Mouse (Mus musculus) stomach, embryonic 14.5 days (tissue): Measurements from ENCODE around the gene Tle3. TPM values are rescaled to one million over a fixed set of nuclear protein-coding genes. Genes with fewer than 3 reads are reported as not detected.

Experiments
- ATAC-seq: fragments of 200-750 bp; cut with Nextera tagmentation; 2 replicates; pipeline ENCODE4 v1.8.0; 2017; ENCODE audit warnings: low read depth, moderate TSS enrichment; ENCODE audit not compliant: insufficient number of reproducible peaks, insufficient read depth, low FRiP score
- H3K27ac ChIP-seq: fragments of 300-500 bp; sonication (generic); 2 replicates; pipeline ENCODE4 v1.5.1; 2014; ENCODE audit warnings: mild to moderate bottlenecking, low read length, moderate library complexity, mixed read lengths
- H3K27me3 ChIP-seq: fragments of 300-500 bp; sonication (generic); 2 replicates; pipeline ENCODE4 v1.6.1; 2014; ENCODE audit warnings: low read length, control low read depth, mixed read lengths; ENCODE audit not compliant: control insufficient read depth, insufficient read depth
- H3K36me3 ChIP-seq: fragments of 300-500 bp; sonication (generic); 2 replicates; pipeline ENCODE4 v1.6.1; 2014; ENCODE audit warnings: mild to moderate bottlenecking, control low read depth, low read length, moderate library complexity, mixed read lengths; ENCODE audit not compliant: control insufficient read depth, insufficient read depth
- H3K4me1 ChIP-seq: fragments of 300-500 bp; sonication (generic); 2 replicates; pipeline ENCODE4 v1.6.1; 2014; ENCODE audit warnings: low read length, control low read depth, mixed read lengths; ENCODE audit not compliant: control insufficient read depth, insufficient read depth
- H3K4me2 ChIP-seq: fragments of 300-500 bp; sonication (generic); replicated peaks from 2 replicates; pipeline ENCODE4 v1.6.1; 2014; ENCODE audit warnings: low read depth, low read length, control low read depth
- H3K4me3 ChIP-seq: fragments of 300-500 bp; sonication (generic); 2 replicates; pipeline ENCODE4 v1.5.1; 2014; ENCODE audit warnings: low read depth, low read length, control low read depth
- H3K9ac ChIP-seq: fragments of 300-500 bp; sonication (generic); replicated peaks from 2 replicates; pipeline ENCODE4 v1.6.1; 2014; ENCODE audit warnings: low read depth, mild to moderate bottlenecking, control low read depth, low read length, moderate library complexity, mixed read lengths
- H3K9me3 ChIP-seq: fragments of 300-500 bp; sonication (generic); 2 replicates; pipeline ENCODE4 v1.6.1; 2016; ENCODE audit warnings: low read depth, low read length, control low read depth; ENCODE audit not compliant: control insufficient read depth
- WGBS: fragments of 180-500 bp; shearing (Covaris S2); extraction: QIAGEN DNeasy Blood & Tissue Kit; methylation state at CpG from one replicate; pipeline ENCODE4 v1.1.7; 2014; 5-methylcytosine and 5-hydroxymethylcytosine counted together
- polyA plus RNA-seq: library from polyadenylated mRNA; unstranded; fragments of >200 nt; fragmentation: Nextera tagmentation; extraction: Ambion mirVana; gene quantifications from 2 replicates; pipeline ENCODE4 v1.2.1, GENCODE M21; 2014

Tle3 gene
- polyA plus RNA-seq, 1 experiment from 2014 or later: 31.9 TPM

GRCm38 (mm10) chr9:61344684-61345083 lies 27.5 kb upstream of the Tle3 start:
- Histone ChIP-seq H3K4me3 (no peak overlapping the region), H3K27me3 (0 out of 2 replicates have a peak, but pooled peaks cover 4% of the 10 kb centered on the region), H3K9me3 (no peaks in the 10 kb centered on the region), H3K36me3 (no peaks in the 10 kb centered on the region), H3K4me2 (no peak overlapping the region), H3K9ac (no peak overlapping the region), H3K27ac (no peak overlapping the region), H3K4me1 (peaks cover 3% of the 10 kb centered on the region; the same call in 1 of the 2 replicates)
- no peak for ATAC-seq
- WGBS: 66% methylated on average over 6 of the region's 6 CpGs

- H3K4me2 ChIP-seq: no peak overlapping the region
- H3K27ac ChIP-seq: no peak overlapping the region
- no peak for ATAC-seq
- H3K4me3 ChIP-seq: no peak overlapping the region
- H3K36me3 ChIP-seq: no peaks in the 10 kb centered on the region
- peaks cover 3% of the 10 kb centered on the region; the same call in 1 of the 2 replicates for H3K4me1 ChIP-seq
- H3K9me3 ChIP-seq: no peaks in the 10 kb centered on the region
- 0 out of 2 replicates have a peak, but pooled peaks cover under 1% of the 10 kb centered on the region for H3K27me3 ChIP-seq
- 22% methylated on average over 7 of the region's 7 CpGs for WGBS
- no peak overlapping the region for H3K9ac ChIP-seq
These were observed 25.2 kb upstream of the Tle3 start for GRCm38 (mm10) chr9:61347011-61347410.

- Histone ChIP-seq H3K27me3 (no peaks in the 10 kb centered on the region), H3K4me2 (no peak overlapping the region), H3K36me3 (no peaks in the 10 kb centered on the region), H3K4me3 (no peak overlapping the region), H3K9ac (no peak overlapping the region), H3K4me1 (peaks cover 3% of the 10 kb centered on the region; the same call in 1 of the 2 replicates), H3K27ac (no peak overlapping the region), H3K9me3 (no peaks in the 10 kb centered on the region)
- ATAC-seq: no peak
- 84% methylated on average over 9 of the region's 9 CpGs for WGBS
These were observed 24.1 kb upstream of the Tle3 start for GRCm38 (mm10) chr9:61348036-61348435.

GRCm38 (mm10) chr9:61348616-61349015 lies 23.6 kb upstream of the Tle3 start:
- Histone ChIP-seq H3K9me3 (no peaks in the 10 kb centered on the region), H3K4me2 (no peak overlapping the region), H3K27ac (no peak overlapping the region), H3K36me3 (no peaks in the 10 kb centered on the region), H3K4me3 (no peak overlapping the region), H3K9ac (no peak overlapping the region), H3K27me3 (no peaks in the 10 kb centered on the region), H3K4me1 (peaks cover 3% of the 10 kb centered on the region; the same call in 1 of the 2 replicates)
- ATAC-seq: no peak
- WGBS: 73% methylated on average over 6 of the region's 6 CpGs

GRCm38 (mm10) chr9:61349697-61350096 lies 22.5 kb upstream of the Tle3 start:
- WGBS: 79% methylated on average over 7 of the region's 7 CpGs
- Histone ChIP-seq H3K4me3 (no peak overlapping the region), H3K27ac (no peak overlapping the region), H3K9me3 (no peaks in the 10 kb centered on the region), H3K4me2 (no peak overlapping the region), H3K36me3 (no peaks in the 10 kb centered on the region), H3K9ac (no peak overlapping the region), H3K27me3 (no peaks in the 10 kb centered on the region), H3K4me1 (peaks cover 3% of the 10 kb centered on the region; the same call in 1 of the 2 replicates)
- no peak for ATAC-seq

- Histone ChIP-seq H3K27ac (no peak overlapping the region; the same call in 1 of the 2 replicates), H3K9me3 (no peaks in the 10 kb centered on the region), H3K4me1 (peaks cover 3% of the 10 kb centered on the region; the same call in 1 of the 2 replicates), H3K9ac (no peak overlapping the region), H3K27me3 (no peaks in the 10 kb centered on the region), H3K4me3 (no peak overlapping the region), H3K4me2 (no peak overlapping the region), H3K36me3 (no peaks in the 10 kb centered on the region)
- 25% methylated on average over 4 of the region's 4 CpGs for WGBS
- ATAC-seq: peak; percentile 68; the same call in 1 of the 2 replicates
These were observed 21.0 kb upstream of the Tle3 start for GRCm38 (mm10) chr9:61351164-61351563.

GRCm38 (mm10) chr9:61358933-61359332 lies 13.2 kb upstream of the Tle3 start:
- peaks cover 11% of the 10 kb centered on the region for H3K4me1 ChIP-seq
- no peak overlapping the region for H3K4me2 ChIP-seq
- ATAC-seq: no peak
- H3K4me3 ChIP-seq: no peak overlapping the region
- no peak overlapping the region for H3K9ac ChIP-seq
- WGBS: 47% methylated on average over 4 of the region's 4 CpGs
- H3K36me3 ChIP-seq: no peaks in the 10 kb centered on the region
- no peaks in the 10 kb centered on the region for H3K9me3 ChIP-seq
- H3K27ac ChIP-seq: no peak overlapping the region
- H3K27me3 ChIP-seq: no peaks in the 10 kb centered on the region

- no peak overlapping the region for H3K4me2 ChIP-seq
- peaks cover 11% of the 10 kb centered on the region for H3K4me1 ChIP-seq
- H3K9me3 ChIP-seq: no peaks in the 10 kb centered on the region
- ATAC-seq: no peak
- H3K27me3 ChIP-seq: no peaks in the 10 kb centered on the region
- H3K4me3 ChIP-seq: no peak overlapping the region
- no peaks in the 10 kb centered on the region for H3K36me3 ChIP-seq
- 76% methylated on average over 3 of the region's 3 CpGs for WGBS
- H3K9ac ChIP-seq: no peak overlapping the region
- H3K27ac ChIP-seq: no peak overlapping the region
These were observed 12.4 kb upstream of the Tle3 start for GRCm38 (mm10) chr9:61359741-61360140.

GRCm38 (mm10) chr9:61360163-61360562 lies 12.0 kb upstream of the Tle3 start:
- H3K4me1 ChIP-seq: peaks cover 11% of the 10 kb centered on the region
- H3K27me3 ChIP-seq: no peaks in the 10 kb centered on the region
- H3K36me3 ChIP-seq: no peaks in the 10 kb centered on the region
- H3K4me3 ChIP-seq: no peak overlapping the region
- H3K27ac ChIP-seq: no peak overlapping the region
- H3K4me2 ChIP-seq: no peak overlapping the region
- H3K9me3 ChIP-seq: no peaks in the 10 kb centered on the region
- WGBS: 85% methylated on average over 8 of the region's 8 CpGs
- no peak overlapping the region for H3K9ac ChIP-seq
- no peak for ATAC-seq
